Mouse (Mus musculus) B cell, adult 2 months (primary cell): ENCODE measurements around the gene Ccdc7b.
"Not testable (repeated sequence)": the region's sequence is repeated elsewhere in the genome, so short reads cannot be mapped to it uniquely, and the experiment has no call there.

Experiments used
- DNase-seq, 2 experiments: peaks; one replicate each; pipeline ENCODE4 v3.0.0; 2022

The Ccdc7b gene

DNA sequence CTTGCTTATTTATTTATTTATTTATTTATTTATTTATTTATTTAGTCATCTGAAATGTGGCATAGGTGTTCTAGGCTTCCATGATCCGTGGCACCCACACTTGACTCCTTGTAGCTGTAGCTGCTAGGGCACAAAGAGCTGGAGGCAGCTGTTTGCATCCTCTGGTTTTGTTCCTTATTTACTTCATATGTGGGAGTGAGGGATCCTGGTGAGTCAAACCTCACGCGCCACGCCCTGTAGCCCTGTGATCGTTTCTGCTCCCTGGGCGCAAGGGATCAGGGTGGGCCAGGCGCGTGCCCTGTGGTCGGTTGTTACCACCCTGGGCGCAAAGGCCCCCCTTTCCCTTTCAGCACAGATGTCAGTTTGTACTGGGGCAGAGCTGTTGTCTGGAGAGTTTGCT is at the start of gene Ccdc7b:
Gene Ccdc7b, plus strand, starts transcription at position 301 of the 400 bp plus-strand sequence.
- not testable (repeated sequence) for DNase-seq

DNA sequence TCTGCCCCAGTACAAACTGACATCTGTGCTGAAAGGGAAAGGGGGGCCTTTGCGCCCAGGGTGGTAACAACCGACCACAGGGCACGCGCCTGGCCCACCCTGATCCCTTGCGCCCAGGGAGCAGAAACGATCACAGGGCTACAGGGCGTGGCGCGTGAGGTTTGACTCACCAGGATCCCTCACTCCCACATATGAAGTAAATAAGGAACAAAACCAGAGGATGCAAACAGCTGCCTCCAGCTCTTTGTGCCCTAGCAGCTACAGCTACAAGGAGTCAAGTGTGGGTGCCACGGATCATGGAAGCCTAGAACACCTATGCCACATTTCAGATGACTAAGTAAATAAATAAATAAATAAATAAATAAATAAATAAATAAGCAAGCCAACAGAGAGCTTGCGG is 1.5 kb upstream of the Ccdc7b start, which contains the start of gene Ccdc7a:
Gene Ccdc7a, minus strand, starts transcription at position 101 of the 400 bp plus-strand sequence.
- not testable (repeated sequence) for DNase-seq

DNA sequence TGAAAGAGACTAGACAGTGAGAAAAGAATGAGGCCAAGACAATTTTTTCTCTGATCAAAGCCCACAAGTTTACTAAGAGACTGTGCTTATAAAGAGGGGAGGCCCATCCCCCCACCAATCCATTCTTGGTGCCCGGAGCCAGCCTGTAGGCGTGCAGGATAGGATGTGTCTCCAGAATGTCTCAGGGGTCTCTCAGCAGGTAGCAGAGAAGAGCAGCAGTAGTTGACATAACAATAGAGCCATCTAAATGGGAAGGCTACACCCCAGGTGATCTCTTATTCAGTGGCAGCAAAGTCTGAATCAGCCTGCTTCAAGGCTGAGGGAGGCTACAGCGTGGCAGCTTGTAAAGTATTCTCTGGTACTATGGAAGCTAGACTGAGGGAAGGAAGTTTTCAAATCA is 48.8 kb downstream of the Ccdc7b start:
- DNase-seq: not testable (repeated sequence)

DNA sequence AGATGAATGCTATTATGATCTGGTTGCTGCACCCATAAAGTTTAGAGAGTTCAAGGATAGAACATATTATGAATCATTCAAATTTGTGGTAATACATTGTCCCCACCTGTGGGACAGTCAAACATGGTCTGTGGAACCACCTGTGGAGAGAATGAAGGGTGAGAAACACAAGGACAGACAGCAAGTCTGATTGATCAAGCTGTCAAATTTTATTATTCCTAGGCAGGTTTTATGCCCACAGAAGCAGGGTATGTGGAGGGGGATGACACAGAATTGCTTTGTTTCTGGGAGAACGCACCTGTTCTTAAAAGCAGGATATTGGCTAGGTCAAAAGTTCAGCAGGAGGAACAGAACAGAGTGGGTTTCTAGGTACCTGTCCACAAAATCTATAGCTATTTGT is 64.6 kb downstream of the Ccdc7b start, which contains the start of gene Gm10999:
Gene Gm10999, minus strand, starts transcription at position 101 of the 400 bp plus-strand sequence.
- DNase-seq: no peak

DNA sequence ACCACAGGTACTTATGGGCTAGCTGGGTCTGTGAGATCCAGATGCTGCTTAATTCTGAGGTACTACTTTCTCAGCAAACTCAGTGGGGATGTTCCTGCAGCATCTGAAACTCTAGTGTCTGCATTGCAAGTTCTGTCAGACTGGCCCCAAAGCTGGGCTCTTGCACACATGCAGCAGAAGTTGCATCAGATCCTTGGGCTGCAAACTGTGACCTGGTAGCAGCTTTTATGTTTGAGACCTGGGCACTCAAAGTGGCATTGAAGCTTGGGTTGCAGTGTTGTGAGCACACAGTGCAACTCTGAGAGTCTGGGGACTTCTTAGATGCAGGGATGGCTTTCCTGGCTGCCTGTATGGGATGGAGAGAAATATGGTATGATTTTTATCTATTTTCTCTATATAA is 66.5 kb downstream of the Ccdc7b start:
- no peak for DNase-seq
